Mouse (Mus musculus) c-Kit-positive CD71-negative TER-119-negative erythroid progenitor cells, embryonic 14.5 days (primary cell): ENCODE data around the gene Olfr725.

Experiments
- DNase-seq: peaks from one replicate; pipeline ENCODE4 v3.0.0-alpha.2; 2013; ENCODE audit warnings: low read depth

Gene Olfr725

GRCm38 (mm10) chr14:50040275-50040674, at the start of gene Olfr725:
TSS of gene Olfr725 (minus strand) at chr14:50040375.
- no peak for DNase-seq

DNA sequence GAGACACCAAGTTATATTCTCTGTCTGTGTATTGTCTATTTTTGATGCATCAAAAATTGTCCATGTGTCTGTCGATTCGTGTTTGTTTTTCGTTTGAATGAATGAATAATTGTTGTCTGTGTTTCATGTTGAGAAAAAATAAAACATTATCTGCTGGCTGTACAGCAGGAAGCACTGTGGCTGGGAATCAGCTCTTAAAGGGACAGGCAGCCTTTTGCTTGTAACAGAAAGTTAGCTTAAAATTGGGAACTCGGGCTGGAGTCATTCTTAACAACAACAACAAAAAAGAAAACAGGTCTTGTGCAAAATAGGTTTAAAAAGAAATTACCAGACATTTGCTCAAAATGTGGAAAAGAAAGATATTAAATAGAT, 22.5 kb upstream of the Olfr725 start:
- no peak for DNase-seq

- peak; percentile 43 for DNase-seq
These were observed 22.0 kb upstream of the Olfr725 start for GRCm38 (mm10) chr14:50061955-50062732.

- DNase-seq = no peak
These were observed 21.4 kb upstream of the Olfr725 start for GRCm38 (mm10) chr14:50061590-50061954.

DNA sequence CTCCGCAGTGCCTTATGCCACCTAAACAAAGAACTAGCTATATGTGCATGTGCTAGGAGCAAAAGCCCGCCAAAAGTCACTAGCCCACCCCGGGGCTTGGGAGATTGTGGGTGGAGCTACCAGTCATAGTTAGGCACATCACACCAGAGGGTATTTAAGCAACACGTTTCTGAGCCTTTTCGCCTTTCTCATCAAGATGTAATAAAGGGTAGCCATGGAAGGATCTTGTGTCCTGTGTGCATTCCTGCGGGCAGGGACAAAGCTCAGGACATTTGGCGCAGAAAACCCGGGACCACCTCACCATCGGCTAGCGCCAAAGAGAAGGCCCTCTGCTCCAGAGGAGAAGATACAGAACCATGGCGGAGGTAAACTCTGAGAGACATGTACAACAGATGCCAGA, 21.0 kb upstream of the Olfr725 start:
- DNase-seq = no peak

- DNase-seq = no peak
These were observed 8.1 kb downstream of the Olfr725 start for GRCm38 (mm10) chr14:50032041-50032440.

- no peak for DNase-seq
These were observed 8.8 kb downstream of the Olfr725 start for GRCm38 (mm10) chr14:50031356-50031755.

GRCm38 (mm10) chr14:50026371-50026770, 13.8 kb downstream of the Olfr725 start:
- no peak for DNase-seq
